Mouse (Mus musculus) heart, embryonic 13.5 days (tissue): ENCODE measurements around the gene Usp38. TPM values are rescaled to one million over a fixed set of nuclear protein-coding genes. Genes with fewer than 3 reads are reported as not detected.
A peak's percentile ranks its signal among the peaks of the same experiment; 100 is the strongest.

Source experiments
- ATAC-seq: fragments of 200-750 bp; cut with Nextera tagmentation; 2 replicates; pipeline ENCODE4 v1.8.0; 2017; ENCODE audit warnings: moderate TSS enrichment; ENCODE audit not compliant: insufficient number of reproducible peaks, low FRiP score, low TSS enrichment; ENCODE audit errors: extremely low read depth
- H3K27ac ChIP-seq: fragments of 300-500 bp; sonication (generic); replicated peaks from 2 replicates; pipeline ENCODE4 v1.5.1; 2015; ENCODE audit warnings: moderate library complexity, mild to moderate bottlenecking, inconsistent platforms
- H3K27me3 ChIP-seq: fragments of 300-500 bp; sonication (generic); replicated peaks from 2 replicates; pipeline ENCODE4 v1.6.1; 2015; ENCODE audit warnings: mild to moderate bottlenecking, inconsistent platforms
- H3K36me3 ChIP-seq: fragments of 300-500 bp; sonication (generic); 2 replicates; pipeline ENCODE4 v1.6.1; 2015; ENCODE audit warnings: mild to moderate bottlenecking, inconsistent platforms
- H3K4me1 ChIP-seq: fragments of 300-500 bp; sonication (generic); 2 replicates; pipeline ENCODE4 v1.6.1; 2015; ENCODE audit warnings: inconsistent platforms
- H3K4me2 ChIP-seq: fragments of 300-500 bp; sonication (generic); 2 replicates; pipeline ENCODE4 v1.6.1; 2015; ENCODE audit warnings: inconsistent platforms, mild to moderate bottlenecking, moderate library complexity
- H3K4me3 ChIP-seq: fragments of 300-500 bp; sonication (generic); 2 replicates; pipeline ENCODE4 v1.5.1; 2015; ENCODE audit warnings: moderate library complexity, mild to moderate bottlenecking, inconsistent platforms
- H3K9ac ChIP-seq: fragments of 300-500 bp; sonication (generic); 2 replicates; pipeline ENCODE4 v1.6.1; 2015; ENCODE audit warnings: inconsistent platforms, mild to moderate bottlenecking, moderate library complexity
- H3K9me3 ChIP-seq: fragments of 300-500 bp; sonication (generic); 2 replicates; pipeline ENCODE4 v1.6.1; 2016; ENCODE audit warnings: inconsistent platforms
- WGBS: fragments of 180-500 bp; shearing (Covaris S2); methylation state at CpG from one replicate; pipeline ENCODE4 v1.1.7; 2015; ENCODE audit warnings: mixed read lengths; 5-methylcytosine and 5-hydroxymethylcytosine counted together
- polyA plus RNA-seq: library from polyadenylated mRNA; unstranded; fragments of >200 nt; fragmentation: Nextera tagmentation; extraction: Ambion mirVana; gene quantifications from 2 replicates; pipeline ENCODE4 v1.2.1, GENCODE M21; 2015

Gene Usp38
- polyA plus RNA-seq, 1 experiment from 2014 or later, result 13.7 TPM

DNA sequence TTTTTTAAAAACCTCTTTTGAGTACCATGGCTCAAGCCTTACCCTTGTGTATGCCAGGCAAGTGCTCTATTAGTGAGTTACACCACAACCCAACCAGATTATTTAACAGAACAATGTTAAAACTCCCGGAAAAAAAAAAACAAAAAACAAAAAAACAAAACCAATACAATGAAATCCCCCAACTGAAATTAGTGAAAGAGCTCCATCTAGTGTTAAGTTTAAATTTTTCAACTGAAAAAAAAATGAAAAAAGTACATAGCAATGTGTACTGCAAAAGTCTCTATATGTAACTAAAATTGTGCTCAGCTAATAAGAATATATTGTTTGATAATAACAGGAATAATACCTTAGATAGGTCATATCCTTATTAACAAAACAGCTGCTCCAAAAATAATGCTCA lies 18.1 kb downstream of the Usp38 start:
- peaks cover 83% of the 10 kb centered on the region for H3K36me3 ChIP-seq
- WGBS, result 38% methylated on average over 1 of the region's 1 CpGs
- H3K4me2 ChIP-seq, result no peak overlapping the region
- no peak overlapping the region for H3K27ac ChIP-seq
- H3K4me1 ChIP-seq, result 0 out of 2 replicates have a peak, but pooled peaks cover 2% of the 10 kb centered on the region
- ATAC-seq, result no peak
- H3K27me3 ChIP-seq, result no peaks in the 10 kb centered on the region
- H3K4me3 ChIP-seq, result no peak overlapping the region
- no peaks in the 10 kb centered on the region for H3K9me3 ChIP-seq
- no peak overlapping the region for H3K9ac ChIP-seq

DNA sequence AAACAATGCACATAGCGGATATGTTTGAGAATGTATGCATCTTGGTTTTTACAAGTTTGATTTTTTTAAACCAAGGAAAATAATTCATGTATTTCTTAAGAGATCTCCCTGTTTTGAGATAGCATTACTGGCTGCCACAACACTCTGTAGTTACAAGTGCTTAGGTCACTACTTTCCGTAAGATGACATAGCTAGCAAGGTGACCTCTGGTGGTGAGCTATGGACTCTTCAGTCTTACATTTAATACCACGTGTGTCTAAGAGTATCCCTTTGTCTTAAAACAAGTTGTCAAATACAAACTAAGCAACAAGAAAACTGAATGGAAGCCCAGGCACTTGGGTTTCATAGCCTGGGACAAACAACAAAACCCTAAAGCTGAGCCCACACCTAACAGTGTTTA lies 22.8 kb downstream of the Usp38 start:
- H3K4me3 ChIP-seq, result no peak overlapping the region
- H3K36me3 ChIP-seq, result peaks cover 87% of the 10 kb centered on the region
- no peaks in the 10 kb centered on the region for H3K9me3 ChIP-seq
- WGBS, result 44% methylated on average over 3 of the region's 3 CpGs
- no peak overlapping the region for H3K9ac ChIP-seq
- H3K27ac ChIP-seq, result no peak overlapping the region
- 0 out of 2 replicates have a peak, but pooled peaks cover 2% of the 10 kb centered on the region for H3K4me1 ChIP-seq
- no peak overlapping the region for H3K4me2 ChIP-seq
- H3K27me3 ChIP-seq, result no peaks in the 10 kb centered on the region
- no peak for ATAC-seq

DNA sequence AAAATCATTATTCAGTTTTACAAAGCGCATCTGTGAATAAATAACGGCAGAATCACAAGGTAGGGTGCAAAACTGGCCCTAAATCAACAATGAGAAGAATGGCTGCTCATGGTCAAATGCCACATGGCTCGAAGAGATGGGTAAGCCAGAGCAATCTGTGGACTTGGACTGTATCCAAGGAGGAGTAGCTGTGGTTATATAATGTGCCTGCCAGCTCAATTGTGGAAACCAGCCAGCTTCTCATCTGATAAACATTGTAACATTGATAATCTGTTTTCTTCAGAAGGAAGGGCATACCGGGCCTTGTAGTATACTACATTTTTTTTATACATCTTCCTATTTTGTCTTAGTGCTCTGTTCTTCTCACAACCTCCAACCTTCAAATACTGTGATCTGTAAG lies 31.9 kb downstream of the Usp38 start:
- no peak for ATAC-seq
- Histone ChIP-seq H3K9ac (no peak overlapping the region), H3K27me3 (no peaks in the 10 kb centered on the region), H3K27ac (no peak overlapping the region), H3K4me3 (no peak overlapping the region), H3K4me2 (no peak overlapping the region), H3K4me1 (peaks cover 9% of the 10 kb centered on the region), H3K9me3 (no peaks in the 10 kb centered on the region), H3K36me3 (peaks cover 88% of the 10 kb centered on the region)
- 54% methylated on average over 4 of the region's 4 CpGs for WGBS

DNA sequence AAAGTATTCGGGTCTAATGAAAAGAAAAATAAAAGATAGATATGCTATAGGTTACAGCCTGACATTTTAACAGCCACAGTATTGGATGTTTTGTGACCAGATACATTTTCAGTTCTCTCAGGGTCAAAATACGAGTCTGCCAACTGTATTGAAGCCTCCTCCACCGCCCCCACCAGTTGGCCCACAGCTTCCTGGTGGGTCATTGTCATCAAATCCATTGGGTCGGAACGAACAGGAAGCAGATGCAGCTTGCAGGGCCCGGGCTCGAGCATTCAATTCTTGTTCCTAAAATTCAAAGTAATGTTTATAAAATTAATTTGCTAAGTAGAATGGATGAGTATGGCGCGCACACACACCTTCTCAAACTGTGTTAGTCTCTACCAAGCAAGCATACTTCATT lies 33.0 kb downstream of the Usp38 start:
- Histone ChIP-seq H3K27ac (no peak overlapping the region), H3K9ac (no peak overlapping the region), H3K36me3 (peaks cover 78% of the 10 kb centered on the region), H3K4me3 (no peak overlapping the region), H3K4me2 (no peak overlapping the region), H3K4me1 (peaks cover 13% of the 10 kb centered on the region), H3K27me3 (no peaks in the 10 kb centered on the region), H3K9me3 (no peaks in the 10 kb centered on the region)
- WGBS, result 87% methylated on average over 9 of the region's 9 CpGs
- no peak for ATAC-seq

DNA sequence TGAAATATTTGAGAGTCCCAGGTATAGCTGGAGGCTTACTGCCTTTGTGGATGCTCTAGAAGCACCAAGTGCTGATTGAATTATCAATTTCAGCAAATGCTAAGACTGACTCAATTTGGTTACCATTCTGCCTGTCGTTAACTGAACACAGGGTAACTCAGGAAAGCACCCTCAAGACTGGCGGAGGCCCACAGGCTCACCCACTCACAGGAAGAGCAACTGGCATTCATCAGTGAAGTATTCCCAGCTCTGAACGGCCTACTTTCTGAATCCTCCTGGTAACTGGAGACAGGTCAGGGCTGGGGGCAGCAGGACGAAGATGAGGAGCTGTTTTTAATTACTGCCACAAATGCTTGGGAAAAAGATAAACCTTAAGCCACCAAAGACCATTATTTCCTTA lies 34.7 kb downstream of the Usp38 start:
- H3K9me3 ChIP-seq, result no peaks in the 10 kb centered on the region
- no peak overlapping the region for H3K4me3 ChIP-seq
- H3K36me3 ChIP-seq, result peaks cover 62% of the 10 kb centered on the region
- H3K4me1 ChIP-seq, result peaks cover 13% of the 10 kb centered on the region
- H3K4me2 ChIP-seq, result no peak overlapping the region
- no peaks in the 10 kb centered on the region for H3K27me3 ChIP-seq
- no peak for ATAC-seq
- H3K9ac ChIP-seq, result no peak overlapping the region
- 81% methylated on average over 4 of the region's 4 CpGs for WGBS
- H3K27ac ChIP-seq, result no peak overlapping the region

DNA sequence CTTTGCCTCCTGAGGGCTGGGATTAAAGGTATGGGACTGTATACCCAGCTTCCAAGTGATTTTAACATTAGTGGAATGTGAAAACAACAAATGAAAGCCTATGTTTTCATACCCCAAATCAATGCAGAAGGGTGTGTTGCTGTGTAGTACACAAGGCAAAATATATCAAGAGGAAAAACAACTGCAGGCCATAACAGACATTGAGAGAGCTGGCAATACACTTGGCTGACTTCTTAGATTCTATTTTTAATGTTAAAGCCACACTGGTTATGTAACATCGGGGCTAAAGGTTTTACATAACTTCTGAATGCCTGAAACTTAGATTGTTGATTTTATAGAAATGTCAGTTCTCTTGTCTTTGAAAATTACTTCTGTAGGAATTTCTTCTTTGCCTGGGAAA lies 37.5 kb downstream of the Usp38 start:
- H3K27ac ChIP-seq, result no peak overlapping the region
- H3K27me3 ChIP-seq, result no peaks in the 10 kb centered on the region
- no peak overlapping the region for H3K9ac ChIP-seq
- no peak for ATAC-seq
- peaks cover 4% of the 10 kb centered on the region; the same call in 1 of the 2 replicates for H3K4me1 ChIP-seq
- no peak overlapping the region for H3K4me3 ChIP-seq
- H3K9me3 ChIP-seq, result no peaks in the 10 kb centered on the region
- WGBS, result 65% methylated on average over 1 of the region's 1 CpGs
- H3K4me2 ChIP-seq, result no peak overlapping the region
- peaks cover 34% of the 10 kb centered on the region for H3K36me3 ChIP-seq

- Histone ChIP-seq H3K27ac (no peak overlapping the region), H3K9me3 (no peaks in the 10 kb centered on the region), H3K36me3 (no peaks in the 10 kb centered on the region), H3K4me3 (no peak overlapping the region), H3K9ac (no peak overlapping the region), H3K27me3 (no peaks in the 10 kb centered on the region), H3K4me1 (no peaks in the 10 kb centered on the region), H3K4me2 (no peak overlapping the region)
- WGBS, result 79% methylated on average over 9 of the region's 9 CpGs
- ATAC-seq, result no peak
Observed at GRCm38 (mm10) chr8:80971150-80971549, 43.6 kb downstream of the Usp38 start.

DNA sequence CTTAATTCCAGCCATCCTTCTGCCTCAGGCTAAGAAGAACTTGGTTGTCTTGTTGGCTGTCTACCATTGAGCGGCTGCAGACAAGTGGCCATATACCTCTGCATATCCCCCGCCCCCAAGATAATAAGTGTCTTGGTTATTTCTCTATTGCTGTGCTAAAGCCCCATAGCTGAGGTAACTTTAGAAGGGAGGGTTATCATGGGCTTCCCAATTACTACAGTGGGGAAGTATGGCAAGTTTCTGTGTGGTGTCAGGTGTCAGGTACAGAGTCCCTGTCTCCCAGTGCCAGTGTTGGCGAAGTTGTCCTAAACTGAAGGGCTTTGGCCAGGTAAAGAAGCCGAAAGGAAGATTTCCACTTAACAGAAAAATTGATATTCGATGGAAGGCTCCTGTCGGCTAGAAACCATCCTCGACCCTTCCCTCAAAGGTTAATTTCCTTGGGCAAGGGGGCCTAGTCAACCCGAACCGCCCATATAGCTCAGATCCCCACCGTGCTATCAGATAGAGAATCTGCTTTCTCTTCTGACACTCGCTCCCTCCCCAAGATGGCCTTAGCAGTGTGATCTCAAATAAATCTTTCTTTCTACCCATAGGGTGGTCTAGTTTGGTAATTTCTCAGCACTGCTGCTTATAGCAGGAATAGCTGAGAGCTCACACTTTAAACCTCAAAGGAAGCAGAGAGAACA lies 44.6 kb downstream of the Usp38 start:
- no peak overlapping the region for H3K27ac ChIP-seq
- no peak overlapping the region for H3K9ac ChIP-seq
- H3K4me2 ChIP-seq, result no peak overlapping the region
- H3K4me1 ChIP-seq, result no peaks in the 10 kb centered on the region
- ATAC-seq, result no peak
- no peaks in the 10 kb centered on the region for H3K27me3 ChIP-seq
- no peaks in the 10 kb centered on the region for H3K36me3 ChIP-seq
- 74% methylated on average over 11 of the region's 11 CpGs for whole genome bisulfite sequencing
- no peak overlapping the region for H3K4me3 ChIP-seq
- no peaks in the 10 kb centered on the region for H3K9me3 ChIP-seq

GRCm38 (mm10) chr8:80969423-80969822 lies 45.3 kb downstream of the Usp38 start:
- Histone ChIP-seq H3K4me1 (no peaks in the 10 kb centered on the region), H3K9me3 (0 out of 2 replicates have a peak, but pooled peaks cover 4% of the 10 kb centered on the region), H3K36me3 (no peaks in the 10 kb centered on the region), H3K27ac (no peak overlapping the region), H3K9ac (no peak overlapping the region), H3K4me3 (no peak overlapping the region), H3K27me3 (no peaks in the 10 kb centered on the region), H3K4me2 (no peak overlapping the region)
- 80% methylated on average over 5 of the region's 5 CpGs for WGBS
- no peak for ATAC-seq

- 0 out of 2 replicates have a peak, but pooled peaks cover 5% of the 10 kb centered on the region for H3K9me3 ChIP-seq
- H3K4me3 ChIP-seq, result no peak overlapping the region
- no peak overlapping the region for H3K4me2 ChIP-seq
- no peaks in the 10 kb centered on the region for H3K27me3 ChIP-seq
- WGBS, result 90% methylated on average over 3 of the region's 3 CpGs
- H3K4me1 ChIP-seq, result peaks cover 19% of the 10 kb centered on the region; the same call in 1 of the 2 replicates
- no peak overlapping the region for H3K9ac ChIP-seq
- ATAC-seq, result no peak
- 0 out of 2 replicates have a peak overlapping the region, but pooled peaks have one; percentile 20 for H3K27ac ChIP-seq
- no peaks in the 10 kb centered on the region for H3K36me3 ChIP-seq
Observed at GRCm38 (mm10) chr8:80963095-80963494, 51.6 kb downstream of the Usp38 start.

- peak overlapping the region; percentile 20; the same call in 1 of the 2 replicates for H3K27ac ChIP-seq
- WGBS, result 83% methylated on average over 5 of the region's 5 CpGs
- peaks cover 19% of the 10 kb centered on the region; the same call in 1 of the 2 replicates for H3K4me1 ChIP-seq
- H3K27me3 ChIP-seq, result no peaks in the 10 kb centered on the region
- 0 out of 2 replicates have a peak, but pooled peaks cover 5% of the 10 kb centered on the region for H3K9me3 ChIP-seq
- no peaks in the 10 kb centered on the region for H3K36me3 ChIP-seq
- no peak overlapping the region for H3K4me3 ChIP-seq
- H3K4me2 ChIP-seq, result no peak overlapping the region
- no peak for ATAC-seq
- H3K9ac ChIP-seq, result no peak overlapping the region
Observed at GRCm38 (mm10) chr8:80962592-80962983, 52.1 kb downstream of the Usp38 start.
